Mouse (Mus musculus): ENCODE results near the gene Timd2. TPM values are rescaled to one million over a fixed set of nuclear protein-coding genes. Genes with fewer than 3 reads are reported as not detected.
"Not testable (repeated sequence)": the region's sequence is repeated elsewhere in the genome, so short reads cannot be mapped to it uniquely, and the experiment has no call there.

Gene Timd2
- polyA plus RNA-seq (2016; fragmentation: Nextera tagmentation; extraction: Ambion mirVana), result 0.10 TPM in 1 of 2 replicates, not detected in the other

DNA sequence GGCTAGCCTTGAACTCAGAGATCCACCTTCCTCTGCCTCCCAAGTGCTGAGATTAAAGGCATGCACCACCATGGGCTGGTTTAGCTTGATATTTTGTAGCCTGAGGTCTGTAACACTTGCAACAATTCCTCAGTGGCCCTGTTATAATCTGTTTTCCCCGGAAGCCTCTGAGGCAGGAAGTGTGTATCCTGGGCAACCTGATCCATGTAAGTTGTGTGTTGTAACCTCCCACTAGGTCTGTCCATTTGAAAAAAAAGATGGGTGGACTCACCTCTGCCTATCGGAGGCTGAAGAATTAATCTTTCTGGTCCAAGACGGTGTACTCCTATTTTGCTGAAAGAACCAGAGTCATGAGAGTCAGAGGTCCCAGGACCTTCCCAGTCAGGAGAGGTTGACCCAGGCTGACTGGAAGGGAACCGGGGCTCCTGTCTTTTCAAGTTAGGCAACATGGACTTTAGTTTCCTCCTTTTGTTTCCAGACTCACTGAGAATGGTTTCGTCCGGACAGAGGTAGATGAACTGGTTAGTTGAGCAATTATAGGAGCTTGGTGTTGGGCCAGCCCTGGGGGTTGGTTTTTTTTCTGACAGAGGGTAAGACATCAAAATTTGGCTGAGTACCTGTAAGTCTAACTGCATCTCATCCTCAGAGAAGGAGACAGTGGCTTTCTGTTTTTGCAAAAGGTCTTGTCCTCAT lies at the start of gene Timd2:
Timd2 (minus strand) TSS at position 398 of the 693 bp plus-strand sequence.
- Histone ChIP-seq H3K4me1 (no peaks in the 10 kb centered on the region), H3K9me3 (no peaks in the 10 kb centered on the region), H3K9ac (no peak within 1 kb of the TSS), H3K27ac (no peak within 1 kb of the TSS), H3K4me3 (no peak within 1 kb of the TSS), H3K36me3 (no peaks in the 10 kb centered on the region), H3K4me2 (replicated peaks) (no peak within 1 kb of the TSS), H3K27me3 (no peaks in the 10 kb centered on the region)
- ATAC-seq (ENCODE audit: insufficient number of reproducible peaks, insufficient read depth, low FRiP score, low TSS enrichment), result no peak
- WGBS, result 67% methylated on average over 6 of the region's 6 CpGs

GRCm38 (mm10) chr11:46755714-46756113 lies 48.9 kb upstream of the Timd2 start:
- H3K4me2 ChIP-seq (replicated peaks); H3K9me3 ChIP-seq; H3K4me1 ChIP-seq; H3K27me3 ChIP-seq; H3K9ac ChIP-seq; ATAC-seq (ENCODE audit: insufficient number of reproducible peaks, insufficient read depth, low FRiP score, low TSS enrichment); H3K4me3 ChIP-seq; H3K27ac ChIP-seq; H3K36me3 ChIP-seq: not testable (repeated sequence)
- 91% methylated on average over 6 of the region's 6 CpGs for WGBS

DNA sequence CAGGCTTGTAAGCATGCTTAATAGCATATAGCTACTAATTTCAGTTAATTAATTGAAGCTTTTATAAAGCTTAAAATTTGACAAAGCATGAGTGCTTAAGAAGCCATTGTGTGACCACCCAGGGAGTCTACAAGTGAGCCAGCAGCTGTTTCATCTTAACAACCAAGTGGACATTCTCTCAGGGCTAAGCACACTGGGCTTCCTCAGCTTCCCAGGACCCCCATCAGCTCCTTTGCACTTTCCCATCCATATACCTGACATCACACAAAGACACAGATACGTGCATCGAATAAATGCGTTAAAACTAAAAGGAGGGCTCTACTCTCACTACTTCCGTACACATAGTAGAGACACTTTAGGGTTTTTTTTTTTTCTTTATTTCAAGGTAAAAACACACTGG lies 47.8 kb upstream of the Timd2 start:
- WGBS, result 91% methylated on average over 4 of the region's 4 CpGs
- Histone ChIP-seq H3K27me3 (no peaks in the 10 kb centered on the region), H3K27ac (no peak overlapping the region), H3K4me3 (no peak overlapping the region), H3K9ac (no peak overlapping the region), H3K4me1 (no peaks in the 10 kb centered on the region), H3K9me3 (no peaks in the 10 kb centered on the region), H3K4me2 (replicated peaks) (no peak overlapping the region), H3K36me3 (no peaks in the 10 kb centered on the region)
- no peak for ATAC-seq (ENCODE audit: insufficient number of reproducible peaks, insufficient read depth, low FRiP score, low TSS enrichment)

- Histone ChIP-seq H3K4me1 (no peaks in the 10 kb centered on the region), H3K9ac (no peak overlapping the region), H3K27me3 (no peaks in the 10 kb centered on the region), H3K27ac (no peak overlapping the region), H3K9me3 (no peaks in the 10 kb centered on the region), H3K4me2 (replicated peaks) (no peak overlapping the region), H3K4me3 (no peak overlapping the region), H3K36me3 (no peaks in the 10 kb centered on the region)
- no peak for ATAC-seq (ENCODE audit: insufficient number of reproducible peaks, insufficient read depth, low FRiP score, low TSS enrichment)
- WGBS, result 62% methylated on average over 2 of the region's 2 CpGs
Measured at GRCm38 (mm10) chr11:46753662-46754061, 46.8 kb upstream of the Timd2 start.

GRCm38 (mm10) chr11:46747996-46748395 lies 41.1 kb upstream of the Timd2 start:
- no peaks in the 10 kb centered on the region for H3K4me1 ChIP-seq
- no peaks in the 10 kb centered on the region for H3K36me3 ChIP-seq
- no peak overlapping the region for H3K9ac ChIP-seq
- no peaks in the 10 kb centered on the region for H3K9me3 ChIP-seq
- ATAC-seq (ENCODE audit: insufficient number of reproducible peaks, insufficient read depth, low FRiP score, low TSS enrichment), result no peak
- H3K27me3 ChIP-seq, result no peaks in the 10 kb centered on the region
- H3K27ac ChIP-seq, result no peak overlapping the region
- H3K4me2 ChIP-seq (replicated peaks), result no peak overlapping the region
- H3K4me3 ChIP-seq, result no peak overlapping the region
- 42% methylated on average over 2 of the region's 2 CpGs for WGBS

DNA sequence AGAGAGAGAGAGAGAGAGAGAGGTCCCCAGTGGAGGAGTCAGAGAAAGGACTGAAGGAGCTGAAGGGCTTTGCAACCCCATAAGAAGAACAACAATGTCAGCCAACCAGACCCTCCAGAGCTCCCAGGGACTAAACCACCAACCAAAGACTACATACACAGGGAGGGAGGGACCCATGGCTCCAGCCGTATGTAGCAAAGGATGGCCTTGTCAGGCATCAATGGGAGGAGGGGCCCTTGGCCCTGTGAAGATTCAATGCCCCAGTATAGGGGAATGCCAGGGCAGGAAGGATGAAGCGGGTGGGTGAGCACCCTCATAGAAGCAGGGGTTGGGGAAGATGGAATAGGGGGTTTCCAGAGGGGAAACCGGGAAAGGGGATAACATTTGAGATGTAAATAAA lies 34.9 kb upstream of the Timd2 start:
- Histone ChIP-seq H3K4me3 (no peak overlapping the region), H3K36me3 (no peaks in the 10 kb centered on the region), H3K4me2 (replicated peaks) (no peak overlapping the region), H3K9ac (no peak overlapping the region), H3K9me3 (no peaks in the 10 kb centered on the region), H3K27ac (no peak overlapping the region), H3K4me1 (no peaks in the 10 kb centered on the region), H3K27me3 (no peaks in the 10 kb centered on the region)
- no peak for ATAC-seq (ENCODE audit: insufficient number of reproducible peaks, insufficient read depth, low FRiP score, low TSS enrichment)
- WGBS, result 70% methylated on average over 3 of the region's 3 CpGs

DNA sequence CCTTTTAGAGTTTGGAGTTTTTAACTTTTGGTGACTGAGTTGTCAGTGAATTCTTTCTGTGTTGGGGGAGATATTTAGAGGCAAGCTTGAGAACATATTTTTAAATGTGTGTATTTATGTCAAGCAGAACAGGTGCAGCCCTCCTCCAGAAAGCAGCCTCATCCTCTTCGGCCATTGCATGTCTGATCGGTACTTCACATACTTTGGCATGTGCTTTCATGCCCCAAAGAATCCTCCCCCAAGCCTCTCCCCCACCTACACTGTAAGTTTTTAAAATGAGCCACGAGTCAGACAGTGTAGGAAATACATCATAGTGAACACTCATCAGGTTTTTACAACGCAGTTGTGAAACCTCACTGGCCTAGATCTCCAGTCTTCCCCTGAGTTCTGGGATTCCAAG lies 34.0 kb upstream of the Timd2 start:
- no peak for ATAC-seq (ENCODE audit: insufficient number of reproducible peaks, insufficient read depth, low FRiP score, low TSS enrichment)
- no peak overlapping the region for H3K4me3 ChIP-seq
- H3K36me3 ChIP-seq, result no peaks in the 10 kb centered on the region
- WGBS, result 75% methylated on average over 4 of the region's 4 CpGs
- no peak overlapping the region for H3K9ac ChIP-seq
- H3K27ac ChIP-seq, result no peak overlapping the region
- H3K4me1 ChIP-seq, result no peaks in the 10 kb centered on the region
- no peaks in the 10 kb centered on the region for H3K9me3 ChIP-seq
- no peak overlapping the region for H3K4me2 ChIP-seq (replicated peaks)
- no peaks in the 10 kb centered on the region for H3K27me3 ChIP-seq

DNA sequence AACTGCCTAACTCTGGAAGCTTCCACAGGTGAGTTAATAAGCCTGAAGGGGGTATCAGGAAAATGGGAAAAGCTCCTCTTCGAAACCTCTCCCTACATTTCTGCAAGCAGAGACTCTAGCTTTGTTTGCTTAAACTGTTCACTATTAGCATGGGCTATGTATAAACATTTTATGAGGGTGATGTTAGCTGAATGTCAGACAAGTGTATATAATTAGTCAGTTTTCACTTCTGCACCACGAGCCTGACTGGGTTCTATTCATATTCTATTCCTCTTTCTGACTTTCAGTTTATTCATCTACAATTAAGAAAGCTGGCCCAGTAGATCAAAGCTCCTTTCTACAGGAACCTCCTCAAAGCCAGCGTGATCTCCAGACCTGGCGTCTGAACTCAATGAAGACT lies 32.6 kb upstream of the Timd2 start:
- no peak for ATAC-seq (ENCODE audit: insufficient number of reproducible peaks, insufficient read depth, low FRiP score, low TSS enrichment)
- no peaks in the 10 kb centered on the region for H3K4me1 ChIP-seq
- 82% methylated on average over 4 of the region's 4 CpGs for WGBS
- no peak overlapping the region for H3K4me3 ChIP-seq
- no peaks in the 10 kb centered on the region for H3K9me3 ChIP-seq
- no peaks in the 10 kb centered on the region for H3K36me3 ChIP-seq
- H3K9ac ChIP-seq, result no peak overlapping the region
- H3K27ac ChIP-seq, result no peak overlapping the region
- no peak overlapping the region for H3K4me2 ChIP-seq (replicated peaks)
- H3K27me3 ChIP-seq, result no peaks in the 10 kb centered on the region

GRCm38 (mm10) chr11:46735076-46735475 lies 28.2 kb upstream of the Timd2 start, which contains the start of gene Havcr1:
Gene Havcr1, plus strand, starts transcription at chr11:46735080.
- not testable (repeated sequence) for H3K27ac ChIP-seq; H3K9ac ChIP-seq; H3K36me3 ChIP-seq; ATAC-seq (ENCODE audit: insufficient number of reproducible peaks, insufficient read depth, low FRiP score, low TSS enrichment); H3K4me1 ChIP-seq; H3K4me3 ChIP-seq; H3K9me3 ChIP-seq; H3K27me3 ChIP-seq; H3K4me2 ChIP-seq (replicated peaks)
- 91% methylated on average over 1 of the region's 1 CpGs for WGBS

- Histone ChIP-seq H3K4me1 (no peaks in the 10 kb centered on the region), H3K27ac (no peak overlapping the region), H3K9ac (no peak overlapping the region), H3K4me3 (no peak overlapping the region), H3K4me2 (replicated peaks) (no peak overlapping the region), H3K27me3 (no peaks in the 10 kb centered on the region), H3K36me3 (no peaks in the 10 kb centered on the region), H3K9me3 (no peaks in the 10 kb centered on the region)
- WGBS, result 36% methylated on average over 1 of the region's 1 CpGs
- ATAC-seq (ENCODE audit: insufficient number of reproducible peaks, insufficient read depth, low FRiP score, low TSS enrichment), result no peak
Measured at GRCm38 (mm10) chr11:46734617-46735016, 27.8 kb upstream of the Timd2 start.

DNA sequence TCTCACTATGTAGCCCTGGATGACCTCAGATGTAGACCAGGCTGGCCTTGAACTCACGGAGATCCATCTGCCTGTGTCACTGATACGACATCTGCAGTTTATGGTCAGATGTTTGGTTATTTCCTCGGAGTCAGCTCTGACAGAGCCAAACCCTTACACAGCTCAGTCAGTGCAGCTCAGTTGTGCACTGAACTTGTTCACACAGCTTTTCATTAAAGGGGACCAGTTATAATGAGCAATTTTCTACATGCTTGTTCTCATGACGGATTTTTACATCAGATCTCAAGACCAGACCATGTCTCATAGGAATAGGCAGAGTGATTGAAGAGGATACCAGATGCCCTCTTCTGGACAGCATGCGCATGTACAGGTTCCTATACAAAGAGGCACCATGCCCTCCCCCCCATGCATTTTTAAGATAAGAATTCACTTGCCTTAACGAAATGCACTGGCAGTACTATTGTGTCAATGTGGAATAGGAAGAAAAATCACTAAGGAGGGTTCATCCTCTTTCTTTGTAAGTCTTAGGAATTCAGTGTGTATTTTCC lies 26.5 kb upstream of the Timd2 start:
- H3K27ac ChIP-seq, result no peak overlapping the region
- H3K9me3 ChIP-seq, result no peaks in the 10 kb centered on the region
- no peaks in the 10 kb centered on the region for H3K36me3 ChIP-seq
- H3K9ac ChIP-seq, result no peak overlapping the region
- no peaks in the 10 kb centered on the region for H3K27me3 ChIP-seq
- 57% methylated on average over 6 of the region's 6 CpGs for WGBS
- no peak overlapping the region for H3K4me3 ChIP-seq
- no peak overlapping the region for H3K4me2 ChIP-seq (replicated peaks)
- no peak for ATAC-seq (ENCODE audit: insufficient number of reproducible peaks, insufficient read depth, low FRiP score, low TSS enrichment)
- H3K4me1 ChIP-seq, result no peaks in the 10 kb centered on the region

GRCm38 (mm10) chr11:46731541-46732070 lies 24.7 kb upstream of the Timd2 start:
- no peaks in the 10 kb centered on the region for H3K9me3 ChIP-seq
- H3K4me2 ChIP-seq (replicated peaks), result no peak overlapping the region
- H3K27ac ChIP-seq, result no peak overlapping the region
- WGBS, result 84% methylated on average over 11 of the region's 11 CpGs
- no peaks in the 10 kb centered on the region for H3K36me3 ChIP-seq
- no peak for ATAC-seq (ENCODE audit: insufficient number of reproducible peaks, insufficient read depth, low FRiP score, low TSS enrichment)
- H3K27me3 ChIP-seq, result no peaks in the 10 kb centered on the region
- H3K4me3 ChIP-seq, result no peak overlapping the region
- no peaks in the 10 kb centered on the region for H3K4me1 ChIP-seq
- H3K9ac ChIP-seq, result no peak overlapping the region

Measured in embryonic facial prominence, embryonic 12.5 days (tissue).